Mouse (Mus musculus) erythroblast, embryonic 14.5 days (primary cell): ENCODE measurements around the gene Galk1.

Experiments
- GATA1 ChIP-seq: IDR thresholded peaks from 2 replicates; pipeline ENCODE4 v1.6.1; 2012; ENCODE audit warnings: low read length, inconsistent platforms, mixed read lengths
- TAL1 ChIP-seq: IDR thresholded peaks from 3 replicates; pipeline ENCODE4 v1.6.1; 2012; ENCODE audit warnings: low read length, inconsistent platforms, mixed read lengths

DNA sequence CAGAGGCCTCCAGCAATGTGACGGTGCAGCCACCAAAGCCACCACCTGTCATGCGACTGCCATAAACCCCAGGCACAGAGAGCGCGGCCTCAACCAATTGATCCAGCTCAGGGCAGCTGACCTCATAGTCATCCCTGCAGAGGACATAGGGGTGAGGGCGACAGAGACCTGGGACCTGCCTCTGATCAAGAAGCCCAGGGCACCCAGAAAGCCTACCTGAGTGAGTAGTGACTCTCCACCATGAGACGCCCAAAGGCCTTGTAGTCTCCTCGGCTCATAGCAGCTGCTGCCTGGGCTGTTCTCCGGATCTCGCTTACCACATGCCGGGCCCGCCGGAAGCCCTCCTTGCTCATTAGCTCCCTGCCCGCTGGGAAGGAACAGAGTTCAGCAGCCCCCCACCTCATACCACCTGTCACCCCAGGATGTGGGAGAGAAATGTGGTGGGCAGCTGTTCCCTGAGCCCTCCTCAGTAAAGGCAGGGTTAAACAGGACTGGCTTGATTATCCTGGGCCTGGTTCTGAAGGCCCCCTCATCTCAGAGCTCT lies 3.6 kb downstream of the Galk1 start:
- TF ChIP-seq GATA1 (no peak), TAL1 (no peak)
